Mouse (Mus musculus) midbrain, embryonic 12.5 days (tissue): ENCODE data around the gene Olfr1253. TPM values are rescaled to one million over a fixed set of nuclear protein-coding genes. Genes with fewer than 3 reads are reported as not detected.

Source experiments
- ATAC-seq: fragments of 200-750 bp; cut with Nextera tagmentation; 2 replicates; pipeline ENCODE4 v1.8.0; 2017; ENCODE audit warnings: low read depth, moderate TSS enrichment, moderate library complexity; ENCODE audit not compliant: low FRiP score
- H3K27ac ChIP-seq: fragments of 300-500 bp; sonication (generic); replicated peaks from 2 replicates; pipeline ENCODE4 v1.5.1; 2016; ENCODE audit warnings: mild to moderate bottlenecking
- H3K27me3 ChIP-seq: fragments of 300-500 bp; sonication (generic); 2 replicates; pipeline ENCODE4 v1.6.1; 2016; ENCODE audit warnings: mild to moderate bottlenecking
- H3K36me3 ChIP-seq: fragments of 300-500 bp; sonication (generic); 2 replicates; pipeline ENCODE4 v1.6.1; 2016
- H3K4me1 ChIP-seq: fragments of 300-500 bp; sonication (generic); 2 replicates; pipeline ENCODE4 v1.6.1; 2016
- H3K4me2 ChIP-seq: fragments of 300-500 bp; sonication (generic); replicated peaks from 2 replicates; pipeline ENCODE4 v1.6.1; 2016; ENCODE audit warnings: mild to moderate bottlenecking, moderate library complexity
- H3K4me3 ChIP-seq: fragments of 300-500 bp; sonication (generic); 2 replicates; pipeline ENCODE4 v1.5.1; 2016; ENCODE audit warnings: mild to moderate bottlenecking
- H3K9ac ChIP-seq: fragments of 300-500 bp; sonication (generic); replicated peaks from 2 replicates; pipeline ENCODE4 v1.6.1; 2016; ENCODE audit warnings: mild to moderate bottlenecking, moderate library complexity
- H3K9me3 ChIP-seq: fragments of 300-500 bp; sonication (generic); 2 replicates; pipeline ENCODE4 v1.6.1; 2016; ENCODE audit warnings: mild to moderate bottlenecking
- WGBS: fragments of 180-500 bp; shearing (Covaris S2); methylation state at CpG from one replicate; pipeline ENCODE4 v1.1.7; 2016; 5-methylcytosine and 5-hydroxymethylcytosine counted together
- polyA plus RNA-seq: library from polyadenylated mRNA; unstranded; fragments of >200 nt; fragmentation: Nextera tagmentation; extraction: Ambion mirVana; gene quantifications from 2 replicates; pipeline ENCODE4 v1.2.1, GENCODE M21; 2016

The Olfr1253 gene
- not detected in 2 replicates for polyA plus RNA-seq

DNA sequence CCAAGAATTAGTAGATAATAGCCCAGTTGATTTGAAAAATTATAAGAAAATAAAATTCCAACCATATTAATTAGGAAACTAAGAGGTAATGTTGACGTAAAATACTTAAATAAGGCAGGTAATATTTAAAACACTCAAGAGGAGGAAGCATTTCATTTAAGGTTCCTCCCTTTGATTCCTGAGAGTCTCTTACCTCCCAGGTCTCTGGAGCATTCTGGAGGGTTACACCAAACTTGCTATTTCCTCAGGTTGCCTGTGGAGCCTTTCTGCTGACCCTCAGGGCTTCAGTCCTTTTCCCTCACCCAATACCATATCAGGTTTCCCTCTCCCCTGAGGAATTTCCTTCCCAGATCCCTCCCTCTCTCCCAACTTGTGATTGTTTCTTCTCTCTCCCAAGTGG, at the start of gene Olfr1253:
Olfr1253 (minus strand) TSS at position 101 of the 400 bp plus-strand sequence.
- Histone ChIP-seq H3K27me3 (no peaks in the 10 kb centered on the region), H3K4me3 (no peak within 1 kb of the TSS), H3K9me3 (no peaks in the 10 kb centered on the region), H3K36me3 (no peaks in the 10 kb centered on the region), H3K9ac (no peak within 1 kb of the TSS), H3K4me1 (no peaks in the 10 kb centered on the region), H3K4me2 (no peak within 1 kb of the TSS), H3K27ac (no peak within 1 kb of the TSS)
- 90% methylated on average over 1 of the region's 1 CpGs for WGBS
- ATAC-seq, result no peak

DNA sequence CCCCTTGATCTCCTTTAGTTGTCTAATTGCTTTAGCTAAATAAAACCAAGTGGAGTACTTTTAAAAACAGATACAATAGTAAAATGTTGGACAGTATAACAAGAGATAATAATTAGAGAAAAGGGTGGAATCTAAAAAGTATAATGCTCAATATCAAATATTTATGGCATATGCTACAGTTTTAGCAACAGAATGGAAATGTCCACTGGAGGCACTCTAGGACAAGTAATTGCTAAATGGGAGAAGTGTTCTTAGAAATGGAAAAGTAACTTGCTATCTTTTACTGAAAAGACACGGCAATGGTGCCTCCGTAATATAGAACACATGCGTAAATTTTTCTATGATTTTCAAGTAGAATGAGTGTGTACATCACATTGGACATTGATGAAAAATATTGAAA, 42.7 kb upstream of the Olfr1253 start:
- Histone ChIP-seq H3K9me3 (no peaks in the 10 kb centered on the region), H3K27ac (no peak overlapping the region), H3K27me3 (no peaks in the 10 kb centered on the region), H3K4me3 (no peak overlapping the region), H3K4me2 (no peak overlapping the region), H3K9ac (no peak overlapping the region), H3K4me1 (no peaks in the 10 kb centered on the region), H3K36me3 (no peaks in the 10 kb centered on the region)
- no peak for ATAC-seq
- 94% methylated on average over 3 of the region's 3 CpGs for WGBS

DNA sequence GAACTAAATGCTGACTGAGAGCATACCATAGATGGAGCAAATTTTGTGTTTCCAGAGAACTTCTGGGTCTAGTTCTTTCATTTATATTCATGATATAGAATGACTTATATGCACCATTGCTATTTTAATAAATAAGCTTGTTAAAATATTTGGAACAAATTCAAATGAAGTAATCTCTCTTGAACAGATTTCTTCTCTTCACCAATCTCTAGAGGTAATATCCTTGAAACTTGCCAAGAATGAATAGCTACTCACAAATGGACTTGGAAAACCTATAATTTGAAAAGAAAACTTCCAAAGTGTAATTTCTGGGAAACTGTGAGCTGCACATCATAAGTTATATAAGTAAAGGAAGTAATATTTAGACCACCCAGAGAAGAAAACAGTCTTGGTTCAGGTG, 36.6 kb upstream of the Olfr1253 start, which contains the start of gene Olfr1254:
Olfr1254 (minus strand) TSS at position 101 of the 400 bp plus-strand sequence.
- no peak within 1 kb of the TSS for H3K27ac ChIP-seq
- no peak within 1 kb of the TSS for H3K9ac ChIP-seq
- H3K9me3 ChIP-seq, result no peaks in the 10 kb centered on the region
- no peaks in the 10 kb centered on the region for H3K36me3 ChIP-seq
- no peak within 1 kb of the TSS for H3K4me3 ChIP-seq
- ATAC-seq, result no peak
- H3K4me2 ChIP-seq, result no peak within 1 kb of the TSS
- no peaks in the 10 kb centered on the region for H3K27me3 ChIP-seq
- no peaks in the 10 kb centered on the region for H3K4me1 ChIP-seq

DNA sequence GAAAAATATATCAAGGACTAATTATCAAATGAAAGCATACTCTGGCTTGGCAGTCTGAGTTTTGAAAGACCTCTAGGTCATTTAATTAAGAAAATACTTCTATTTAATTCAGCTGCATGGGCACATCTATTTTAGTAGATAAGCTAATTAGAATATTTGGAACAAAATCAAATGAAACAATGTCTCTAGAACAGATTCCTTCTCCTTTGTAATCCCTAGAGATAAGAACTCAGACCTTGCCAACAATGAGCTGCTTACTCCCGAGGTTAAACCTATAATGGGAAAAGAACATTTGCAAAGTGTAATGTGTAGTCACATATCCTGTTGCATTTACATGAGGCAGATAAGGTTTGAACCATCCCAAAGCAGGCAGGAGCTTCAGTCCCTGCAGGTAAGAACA, 32.0 kb downstream of the Olfr1253 start, which contains the start of gene Olfr1252:
Olfr1252 (minus strand) TSS at position 101 of the 400 bp plus-strand sequence.
- Histone ChIP-seq H3K27ac (no peak within 1 kb of the TSS), H3K36me3 (no peaks in the 10 kb centered on the region), H3K9me3 (no peaks in the 10 kb centered on the region), H3K4me2 (no peak within 1 kb of the TSS), H3K4me1 (no peaks in the 10 kb centered on the region), H3K4me3 (no peak within 1 kb of the TSS), H3K27me3 (no peaks in the 10 kb centered on the region), H3K9ac (no peak within 1 kb of the TSS)
- WGBS, result 64% methylated on average over 1 of the region's 1 CpGs
- ATAC-seq, result no peak

Other genes with a start within 250 kb of the Olfr1253 start
- gene Olfr1243, start 225.6 kb downstream of the Olfr1253 start, polyA plus RNA-seq, result not detected in 2 replicates
- not detected in 2 replicates for gene Olfr1245, start 178.6 kb downstream of the Olfr1253 start, polyA plus RNA-seq
- not detected in 2 replicates for gene Olfr1246, start 163.9 kb downstream of the Olfr1253 start, polyA plus RNA-seq
- not detected in 2 replicates for gene Olfr1247, start 143.0 kb downstream of the Olfr1253 start, polyA plus RNA-seq
- gene Olfr1248, start 138.8 kb downstream of the Olfr1253 start, polyA plus RNA-seq, result not detected in 2 replicates
- not detected in 2 replicates for gene Olfr1249, start 122.1 kb downstream of the Olfr1253 start, polyA plus RNA-seq
- gene Olfr1250, start 95.6 kb downstream of the Olfr1253 start, polyA plus RNA-seq, result not detected in 2 replicates
- gene Olfr1251, start 85.2 kb downstream of the Olfr1253 start, polyA plus RNA-seq, result not detected in 2 replicates
- gene Olfr1252, start 32.1 kb downstream of the Olfr1253 start, polyA plus RNA-seq, result not detected in 2 replicates
- not detected in 2 replicates for gene Olfr1254, start 36.5 kb upstream of the Olfr1253 start, polyA plus RNA-seq
- gene Olfr1255, start 55.0 kb upstream of the Olfr1253 start, polyA plus RNA-seq, result not detected in 2 replicates
- not detected in 2 replicates for gene Olfr1256, start 84.5 kb upstream of the Olfr1253 start, polyA plus RNA-seq
- not detected in 2 replicates for gene Olfr48, start 91.1 kb upstream of the Olfr1253 start, polyA plus RNA-seq
- not detected in 2 replicates for gene Olfr1257, start 121.3 kb upstream of the Olfr1253 start, polyA plus RNA-seq
- not detected in 2 replicates for gene Olfr1258, start 170.2 kb upstream of the Olfr1253 start, polyA plus RNA-seq
- gene Olfr1259, start 191.6 kb upstream of the Olfr1253 start, polyA plus RNA-seq, result not detected in 2 replicates
- gene Olfr1260, start 217.2 kb upstream of the Olfr1253 start, polyA plus RNA-seq, result not detected in 2 replicates
- gene Olfr1261, start 234.1 kb upstream of the Olfr1253 start, polyA plus RNA-seq, result not detected in 2 replicates
- not detected in 2 replicates for gene Olfr1262, start 243.1 kb upstream of the Olfr1253 start, polyA plus RNA-seq